Mouse (Mus musculus) liver, adult 2 months (tissue): ENCODE results near the gene Eif4g3.

ENCODE experiments used
- CTCF ChIP-seq: fragments of 200-500 bp; IDR thresholded peaks from 2 replicates; pipeline ENCODE4 v1.5.1; 2011; ENCODE audit warnings: low read depth, low read length, control low read depth
- POLR2A ChIP-seq: fragments of 200-500 bp; IDR thresholded peaks from 2 replicates; pipeline ENCODE4 v1.6.1; 2011; ENCODE audit warnings: low read length, control low read depth; ENCODE audit not compliant: insufficient read depth; ENCODE audit errors: extremely low read depth

- TF ChIP-seq POLR2A (no peak), CTCF (peak; percentile 97)
Measured at GRCm38 (mm10) chr4:137968203-137968602, 24.6 kb upstream of the Eif4g3 start.
